Mouse (Mus musculus): ENCODE results near the gene Lyzl4.

GRCm38 (mm10) chr9:121614241-121614757 lies 27.6 kb downstream of the Lyzl4 start:
- TF ChIP-seq CTCF (IDR thresholded peaks at IDR 0.05; ENCODE audit: extremely low read depth, insufficient read depth, low read length): no peak
- no peak for TF ChIP-seq POLR2A (IDR thresholded peaks at IDR 0.05; ENCODE audit: extremely low read depth, insufficient read depth, low read length)
